Mouse (Mus musculus) lung, adult 2 months (tissue): ENCODE data around the gene Umps. TPM values are rescaled to one million over a fixed set of nuclear protein-coding genes. Genes with fewer than 3 reads are reported as not detected.
A peak's percentile ranks its signal among the peaks of the same experiment; 100 is the strongest.

ENCODE experiments used
- DNase-seq: peaks from one replicate; pipeline ENCODE4 v3.0.0; 2022
- H3K4me1 ChIP-seq: fragments of 200-500 bp; 2 replicates; pipeline ENCODE4 v1.6.1; 2011; ENCODE audit warnings: low read length; ENCODE audit not compliant: control insufficient read depth, insufficient read depth
- H3K4me3 ChIP-seq: fragments of 200-500 bp; replicated peaks from 2 replicates; pipeline ENCODE3; 2011; ENCODE audit warnings: low read depth, mild to moderate bottlenecking, control low read depth, low read length; ENCODE audit errors: extremely low read depth
- CTCF ChIP-seq: fragments of 200-500 bp; IDR thresholded peaks from 2 replicates; pipeline ENCODE4 v1.5.1; 2011; ENCODE audit warnings: mild to moderate bottlenecking, low read length, control low read depth; ENCODE audit not compliant: insufficient read depth
- POLR2A ChIP-seq: fragments of 200-500 bp; IDR thresholded peaks from 2 replicates; pipeline ENCODE4 v1.6.1; 2011; ENCODE audit warnings: low read depth, mild to moderate bottlenecking, control low read depth, low read length, borderline replicate concordance; ENCODE audit errors: extremely low read depth
- WGBS: fragments of 180-500 bp; shearing (Covaris S2); methylation state at CpG from one replicate; pipeline ENCODE4 v1.1.7; 2018; 5-methylcytosine and 5-hydroxymethylcytosine counted together
- polyA plus RNA-seq: library from polyadenylated mRNA; depleted of rRNA; stranded (reverse); fragments of >200 nt; gene quantifications from 2 replicates; pipeline ENCODE4 v1.2.3, GENCODE M21; 2012

The Umps gene
- polyA plus RNA-seq, 1 experiment, result 4.7 TPM

DNA sequence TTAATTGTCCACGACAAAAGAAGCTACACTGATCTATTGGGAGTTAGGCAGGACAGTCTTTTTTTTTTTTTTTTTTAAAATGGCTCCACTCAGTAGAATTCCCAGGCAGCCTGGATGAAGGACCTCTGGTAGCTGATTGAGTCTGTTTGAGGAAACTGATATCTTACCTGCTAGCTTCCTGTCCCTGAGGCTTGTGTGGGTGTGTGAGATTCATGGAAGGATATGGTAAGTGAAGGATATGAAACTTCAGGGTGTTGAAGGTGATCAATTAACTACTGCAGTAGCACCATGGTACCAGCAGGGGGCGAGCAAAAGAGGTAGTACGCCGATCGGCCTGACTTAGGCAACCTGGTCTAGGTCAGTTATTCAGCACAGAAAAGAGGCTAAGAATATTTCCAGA, 29.2 kb upstream of the Umps start:
- Histone ChIP-seq H3K4me1 (no peaks in the 10 kb centered on the region), H3K4me3 (no peak overlapping the region)
- peak; percentile 47 for DNase-seq
- 3% methylated on average over 5 of the region's 5 CpGs for WGBS
- TF ChIP-seq CTCF (peak; percentile 93), POLR2A (no peak)

GRCm38 (mm10) chr16:33995496-33995895, 28.7 kb upstream of the Umps start:
- 78% methylated on average over 3 of the region's 3 CpGs for WGBS
- Histone ChIP-seq H3K4me3 (no peak overlapping the region), H3K4me1 (no peaks in the 10 kb centered on the region)
- TF ChIP-seq CTCF (no peak), POLR2A (no peak)
- no peak for DNase-seq

- WGBS, result 83% methylated on average over 6 of the region's 6 CpGs
- Histone ChIP-seq H3K4me1 (no peaks in the 10 kb centered on the region), H3K4me3 (no peak overlapping the region)
- no peak for DNase-seq
- TF ChIP-seq CTCF (no peak), POLR2A (no peak)
Measured at GRCm38 (mm10) chr16:33994321-33994720, 27.5 kb upstream of the Umps start.

GRCm38 (mm10) chr16:33990712-33991111, 23.9 kb upstream of the Umps start:
- TF ChIP-seq CTCF (no peak), POLR2A (no peak)

GRCm38 (mm10) chr16:33989106-33989505, 22.3 kb upstream of the Umps start:
- no peaks in the 10 kb centered on the region for H3K4me1 ChIP-seq
- 91% methylated on average over 1 of the region's 1 CpGs for WGBS
- TF ChIP-seq POLR2A (no peak), CTCF (no peak)
- H3K4me3 ChIP-seq, result no peak overlapping the region
- DNase-seq, result no peak

More at GRCm38 (mm10) chr16:33990712-33991111, 23.9 kb upstream of the Umps start:
- DNase-seq, result no peak
- no peaks in the 10 kb centered on the region for H3K4me1 ChIP-seq
- no peak overlapping the region for H3K4me3 ChIP-seq
- 51% methylated on average over 4 of the region's 4 CpGs for WGBS

DNA sequence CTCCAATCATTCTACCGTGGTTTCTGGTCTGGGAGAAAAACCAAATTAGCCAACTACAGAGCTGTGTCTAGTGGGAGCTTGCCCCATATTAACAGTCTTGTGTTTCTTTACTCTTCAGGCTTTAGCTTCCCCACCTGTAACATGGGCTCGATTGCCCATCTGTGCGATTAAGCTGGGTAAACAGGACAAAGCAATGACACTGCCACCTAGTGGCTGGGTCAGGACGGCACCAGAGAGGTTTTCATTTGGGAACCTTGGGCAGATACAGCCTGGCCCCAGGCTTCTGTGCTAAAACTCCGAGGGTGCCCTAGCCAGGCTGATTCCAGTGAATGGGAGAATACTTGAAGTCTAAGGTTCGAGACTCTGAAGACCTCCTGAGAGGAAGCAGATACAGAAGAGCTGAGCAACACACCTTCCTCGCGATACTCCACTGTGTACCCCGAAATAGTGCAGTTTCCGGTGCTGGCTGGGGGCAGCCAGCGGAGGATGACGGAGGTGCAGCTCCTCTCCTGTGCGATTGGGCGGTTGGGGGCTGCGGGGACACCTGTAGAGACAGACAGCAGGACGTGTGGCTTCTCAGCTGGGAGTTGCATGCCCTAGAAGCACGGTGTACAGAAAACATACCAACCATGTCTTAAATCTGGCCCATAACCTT, 21.6 kb upstream of the Umps start:
- DNase-seq, result peak; percentile 48
- 56% methylated on average over 17 of the region's 17 CpGs for WGBS
- Histone ChIP-seq H3K4me1 (no peaks in the 10 kb centered on the region), H3K4me3 (no peak overlapping the region)
- TF ChIP-seq CTCF, result peak; percentile 94
- no peak for TF ChIP-seq POLR2A

- no peak overlapping the region for H3K4me3 ChIP-seq
- DNase-seq, result no peak
- H3K4me1 ChIP-seq, result no peaks in the 10 kb centered on the region
- WGBS, result 90% methylated on average over 7 of the region's 7 CpGs
- TF ChIP-seq POLR2A (no peak), CTCF (no peak)
Measured at GRCm38 (mm10) chr16:33986993-33987392, 20.2 kb upstream of the Umps start.

GRCm38 (mm10) chr16:33985372-33985771, 18.5 kb upstream of the Umps start:
- TF ChIP-seq CTCF, result no peak
- TF ChIP-seq POLR2A, result no peak
- DNase-seq, result no peak
- Histone ChIP-seq H3K4me3 (no peak overlapping the region), H3K4me1 (no peaks in the 10 kb centered on the region)
- 77% methylated on average over 6 of the region's 6 CpGs for WGBS

DNA sequence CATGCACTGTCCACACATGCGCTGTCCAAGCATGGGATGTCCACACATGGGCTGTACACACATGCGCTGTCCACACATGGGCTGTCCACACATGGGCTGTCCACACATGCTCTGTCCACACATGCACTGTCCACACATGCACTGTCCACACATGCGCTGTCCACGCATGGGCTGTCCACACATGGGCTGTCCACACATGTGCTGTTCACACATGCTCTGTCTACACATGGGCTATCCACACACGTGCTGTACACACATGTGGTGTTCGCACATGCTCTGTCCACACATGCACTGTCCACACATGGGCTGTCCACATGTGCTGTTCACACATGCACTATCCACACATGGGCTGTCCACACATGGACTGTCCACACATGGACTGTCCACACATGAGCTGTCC, 16.9 kb upstream of the Umps start:
- no peaks in the 10 kb centered on the region for H3K4me1 ChIP-seq
- no peak overlapping the region for H3K4me3 ChIP-seq
- DNase-seq, result no peak
- 94% methylated on average over 6 of the region's 6 CpGs for WGBS
- TF ChIP-seq CTCF, result no peak

- Histone ChIP-seq H3K4me1 (no peaks in the 10 kb centered on the region), H3K4me3 (no peak overlapping the region)
- 77% methylated on average over 2 of the region's 2 CpGs for WGBS
- no peak for TF ChIP-seq POLR2A
- no peak for TF ChIP-seq CTCF
- DNase-seq, result no peak
Measured at GRCm38 (mm10) chr16:33979855-33980254, 13.0 kb upstream of the Umps start.

GRCm38 (mm10) chr16:33967283-33967640, 424 bp upstream of the Umps start:
- Histone ChIP-seq H3K4me3 (peak overlapping the region; percentile 68), H3K4me1 (no peaks in the 10 kb centered on the region)
- WGBS, result 21% methylated on average over 2 of the region's 2 CpGs
- TF ChIP-seq CTCF (no peak), POLR2A (no peak)
- no peak for DNase-seq
